Comparison of ENCODE assay signal across 24 mouse cellular contexts in the genomic region with DNA sequence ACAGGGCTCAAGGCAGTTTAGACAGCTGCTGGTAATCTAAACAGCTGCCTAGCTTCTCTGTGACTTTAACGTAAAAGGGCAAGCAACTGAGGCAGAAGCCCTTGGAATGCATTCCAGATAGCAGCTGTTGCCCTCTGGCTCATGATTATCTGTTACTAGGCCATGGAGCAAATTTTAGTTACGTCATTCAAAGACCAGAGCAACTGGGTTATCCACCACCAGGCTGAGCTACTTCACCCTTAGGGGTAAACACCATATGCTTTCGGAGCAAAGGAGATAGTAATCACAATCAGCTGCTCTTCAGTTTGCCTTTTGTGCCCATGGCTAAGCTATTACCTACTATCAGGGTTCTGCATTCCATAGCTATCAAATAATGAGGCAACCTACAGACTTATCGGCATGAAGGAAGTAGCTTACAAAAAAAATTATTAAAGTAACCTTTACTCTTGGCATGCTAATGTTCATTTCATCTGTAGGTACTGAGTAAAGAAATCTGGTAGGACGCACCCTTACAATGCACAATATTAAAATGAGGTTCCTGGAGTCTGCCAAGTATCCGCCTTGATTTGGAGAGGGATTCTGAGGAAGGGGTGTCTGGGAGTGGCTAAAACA.
DNase-seq lines count a peak whose midpoint lies in the region; ATAC-seq and TF ChIP-seq lines count a peak whose summit lies in the region.
"Had no signal": no experiment of that assay in that cellular context is flagged by ENCODE, and none has a peak within 500 bp of the region (broad histone marks: within the 10 kb centered on the region; RNA-seq: fewer than 3 reads in every experiment).

No protein-coding gene starts in this region.

- peak; percentile 14 for DNase-seq in embryo, embryonic 10 days (ENCODE audit: low spot score)
- no peak for DNase-seq in embryo, embryonic 9.5 days (ENCODE audit: extremely low spot score)
- no peak for DNase-seq in lung, adult 2 months
- peak; percentile 77 for DNase-seq in embryonic facial prominence, embryonic 14.5 days (ENCODE audit: low spot score)
- peak; percentile 87 for DNase-seq in retina, postnatal 1 day
- DNase-seq in Muller cell, postnatal 12 days (ENCODE audit: inconsistent ontology term), result no peak
- no peak for DNase-seq in layer of hippocampus, postnatal 10 days (ENCODE audit: low spot score in 2 of 2)
- DNase-seq: adrenal gland, postnatal 10 days; cerebellum, adult 9-11 months; gastrocnemius, postnatal 14 days; heart, adult 18-20 months; heart, postnatal 4 days; kidney, adult 18-20 months; kidney, postnatal 10 days; thymus, adult 18-20 months had no signal

- H3K4me3 ChIP-seq in lung, embryonic 15.5 days, result no peak overlapping the region
- no peak overlapping the region for H3K4me3 ChIP-seq in lung, adult 2 months (replicated peaks; ENCODE audit: extremely low read depth, low read depth, low read length)
- H3K4me3 ChIP-seq in embryonic facial prominence, embryonic 14.5 days (ENCODE audit: low read depth, low read length), result no peak overlapping the region
- H3K4me3 ChIP-seq: erythroblast, embryonic 14.5 days; forebrain, embryonic 13.5 days; heart, embryonic 15.5 days; liver, embryonic 12.5 days had no signal

- no peak for TF ChIP-seq POLR2A in lung, adult 2 months (IDR thresholded peaks at IDR 0.05; ENCODE audit: borderline replicate concordance, extremely low read depth, low read depth, low read length)

- 59% methylated on average over 6 of the region's 6 CpGs for WGBS in lung, embryonic 15.5 days
- 75% methylated on average over 6 of the region's 6 CpGs for WGBS in lung, adult 2 months
- WGBS in embryonic facial prominence, embryonic 14.5 days, result 39% methylated on average over 6 of the region's 6 CpGs

- peaks cover 11% of the 10 kb centered on the region; the same call in 1 of the 2 replicates for H3K4me1 ChIP-seq in lung, embryonic 15.5 days
- H3K4me1 ChIP-seq in lung, adult 2 months (ENCODE audit: control insufficient read depth, insufficient read depth, low read length), result no peaks in the 10 kb centered on the region
- H3K4me1 ChIP-seq in embryonic facial prominence, embryonic 14.5 days (ENCODE audit: control insufficient read depth, insufficient read depth, low read length), result no peaks in the 10 kb centered on the region
- H3K4me1 ChIP-seq: forebrain, embryonic 13.5 days; heart, embryonic 15.5 days; liver, embryonic 12.5 days had no signal

- no peaks in the 10 kb centered on the region for H3K36me3 ChIP-seq in lung, embryonic 15.5 days
- H3K36me3 ChIP-seq in embryonic facial prominence, embryonic 14.5 days (ENCODE audit: control insufficient read depth, insufficient read depth, low read length), result no peaks in the 10 kb centered on the region
- H3K36me3 ChIP-seq: heart, embryonic 15.5 days; liver, embryonic 12.5 days had no signal

- H3K27ac ChIP-seq in lung, embryonic 15.5 days, result peak overlapping the region; percentile 41; the same call in 1 of the 2 replicates
- no peak overlapping the region; the same call in 1 of the 2 replicates for H3K27ac ChIP-seq in embryonic facial prominence, embryonic 14.5 days (replicated peaks; ENCODE audit: low read depth, low read length)
- H3K27ac ChIP-seq: forebrain, embryonic 13.5 days; heart, embryonic 15.5 days; liver, embryonic 12.5 days had no signal

- ATAC-seq in lung, embryonic 15.5 days (ENCODE audit: borderline replicate concordance, extremely low read depth, low FRiP score, low TSS enrichment), result no peak
- peak; percentile 72; the same call in 1 of the 2 replicates for ATAC-seq in embryonic facial prominence, embryonic 14.5 days (ENCODE audit: low read depth)
- ATAC-seq: activated CD4-positive, CD25-positive, alpha-beta regulatory T cell, adult 4 months; CD4-positive, CD25-positive, alpha-beta regulatory T cell, adult 4 months; forebrain, embryonic 13.5 days; hindbrain, embryonic 16.5 days; liver, embryonic 12.5 days had no signal

- no peaks in the 10 kb centered on the region for H3K27me3 ChIP-seq in lung, embryonic 15.5 days
- H3K27me3 ChIP-seq in embryonic facial prominence, embryonic 14.5 days (replicated peaks; ENCODE audit: control insufficient read depth, insufficient read depth, low read length), result no peaks in the 10 kb centered on the region
- H3K27me3 ChIP-seq: forebrain, embryonic 13.5 days; heart, embryonic 15.5 days; liver, embryonic 12.5 days had no signal

- H3K9ac ChIP-seq in lung, embryonic 15.5 days, result no peak overlapping the region
- no peak overlapping the region for H3K9ac ChIP-seq in embryonic facial prominence, embryonic 14.5 days (ENCODE audit: low read depth, low read length)
- H3K9ac ChIP-seq: forebrain, embryonic 13.5 days; heart, embryonic 15.5 days; liver, embryonic 12.5 days had no signal

- no peak for TF ChIP-seq CTCF in lung, adult 2 months (IDR thresholded peaks at IDR 0.05; ENCODE audit: insufficient read depth, low read length)

- no peak overlapping the region for H3K4me2 ChIP-seq in lung, embryonic 15.5 days
- no peak overlapping the region for H3K4me2 ChIP-seq in embryonic facial prominence, embryonic 14.5 days (ENCODE audit: low read depth, low read length)
- H3K4me2 ChIP-seq: forebrain, embryonic 13.5 days; heart, embryonic 15.5 days; liver, embryonic 12.5 days; midbrain, embryonic 11.5 days had no signal

- H3K9me3 ChIP-seq in lung, embryonic 15.5 days, result no peaks in the 10 kb centered on the region
- no peaks in the 10 kb centered on the region for H3K9me3 ChIP-seq in embryonic facial prominence, embryonic 14.5 days (ENCODE audit: control insufficient read depth, low read length)
- H3K9me3 ChIP-seq: forebrain, embryonic 13.5 days; heart, embryonic 15.5 days; liver, embryonic 12.5 days had no signal

Comparison
In these comparisons a context has a peak if more than half of its experiments do, and no peak if none do; other contexts are left out.
1. DNase-seq: peak in embryo, embryonic 10 days (single experiment), embryonic facial prominence, embryonic 14.5 days (single experiment) and retina, postnatal 1 day (single experiment); none in embryo, embryonic 9.5 days (single experiment), lung, adult 2 months (single experiment), Muller cell, postnatal 12 days (single experiment) and layer of hippocampus, postnatal 10 days (0 of 2).